Mouse (Mus musculus) embryonic facial prominence, embryonic 11.5 days (tissue): ENCODE results near the gene Cfap74. TPM values are rescaled to one million over a fixed set of nuclear protein-coding genes. Genes with fewer than 3 reads are reported as not detected.
"Not testable (repeated sequence)": the region's sequence is repeated elsewhere in the genome, so short reads cannot be mapped to it uniquely, and the experiment has no call there.

Source experiments
- ATAC-seq: fragments of 200-750 bp; cut with Nextera tagmentation; replicated peaks from 2 replicates; pipeline ENCODE4 v1.8.0; 2017; ENCODE audit warnings: low read depth; ENCODE audit not compliant: insufficient number of reproducible peaks, low FRiP score, low TSS enrichment
- DNase-seq: peaks from one replicate; pipeline ENCODE4 v3.0.0-alpha.2; 2015; ENCODE audit warnings: low spot score
- H3K27ac ChIP-seq: fragments of 300-500 bp; sonication (generic); replicated peaks from 2 replicates; pipeline ENCODE4 v1.5.1; 2014; ENCODE audit warnings: mild to moderate bottlenecking, low read depth, low read length, control low read depth
- H3K27me3 ChIP-seq: fragments of 300-500 bp; sonication (generic); 2 replicates; pipeline ENCODE4 v1.6.1; 2014; ENCODE audit warnings: mild to moderate bottlenecking, low read length, moderate library complexity, mixed read lengths; ENCODE audit not compliant: control insufficient read depth, insufficient read depth
- H3K36me3 ChIP-seq: fragments of 300-500 bp; sonication (generic); replicated peaks from 2 replicates; pipeline ENCODE4 v1.6.1; 2014; ENCODE audit warnings: low read depth, mild to moderate bottlenecking, low read length, moderate library complexity, mixed read lengths; ENCODE audit not compliant: control insufficient read depth, insufficient read depth
- H3K4me1 ChIP-seq: fragments of 300-500 bp; sonication (generic); 2 replicates; pipeline ENCODE4 v1.6.1; 2014; ENCODE audit warnings: low read length, mixed read lengths; ENCODE audit not compliant: control insufficient read depth, insufficient read depth
- H3K4me2 ChIP-seq: fragments of 300-500 bp; sonication (generic); 2 replicates; pipeline ENCODE4 v1.6.1; 2014; ENCODE audit warnings: low read depth, mild to moderate bottlenecking, control low read depth, low read length, moderate library complexity
- H3K4me3 ChIP-seq: fragments of 300-500 bp; sonication (generic); 2 replicates; pipeline ENCODE4 v1.5.1; 2014; ENCODE audit warnings: low read depth, low read length, control low read depth
- H3K9ac ChIP-seq: fragments of 300-500 bp; sonication (generic); replicated peaks from 2 replicates; pipeline ENCODE4 v1.6.1; 2014; ENCODE audit warnings: mild to moderate bottlenecking, control low read depth, low read length
- H3K9me3 ChIP-seq: fragments of 300-500 bp; sonication (generic); replicated peaks from 2 replicates; pipeline ENCODE4 v1.6.1; 2016; ENCODE audit warnings: mild to moderate bottlenecking, low read length, inconsistent platforms, mixed read lengths; ENCODE audit not compliant: control insufficient read depth
- WGBS: fragments of 180-500 bp; shearing (Covaris S2); extraction: QIAGEN DNeasy Blood & Tissue Kit; methylation state at CpG from one replicate; pipeline ENCODE4 v1.1.7; 2014; 5-methylcytosine and 5-hydroxymethylcytosine counted together
- polyA plus RNA-seq: library from polyadenylated mRNA; unstranded; fragments of >200 nt; fragmentation: Nextera tagmentation; extraction: Ambion mirVana; gene quantifications from 2 replicates; pipeline ENCODE4 v1.2.1, GENCODE M21; 2014

Gene Cfap74
- polyA plus RNA-seq, 1 experiment from 2014 or later, result 5.6 TPM

DNA sequence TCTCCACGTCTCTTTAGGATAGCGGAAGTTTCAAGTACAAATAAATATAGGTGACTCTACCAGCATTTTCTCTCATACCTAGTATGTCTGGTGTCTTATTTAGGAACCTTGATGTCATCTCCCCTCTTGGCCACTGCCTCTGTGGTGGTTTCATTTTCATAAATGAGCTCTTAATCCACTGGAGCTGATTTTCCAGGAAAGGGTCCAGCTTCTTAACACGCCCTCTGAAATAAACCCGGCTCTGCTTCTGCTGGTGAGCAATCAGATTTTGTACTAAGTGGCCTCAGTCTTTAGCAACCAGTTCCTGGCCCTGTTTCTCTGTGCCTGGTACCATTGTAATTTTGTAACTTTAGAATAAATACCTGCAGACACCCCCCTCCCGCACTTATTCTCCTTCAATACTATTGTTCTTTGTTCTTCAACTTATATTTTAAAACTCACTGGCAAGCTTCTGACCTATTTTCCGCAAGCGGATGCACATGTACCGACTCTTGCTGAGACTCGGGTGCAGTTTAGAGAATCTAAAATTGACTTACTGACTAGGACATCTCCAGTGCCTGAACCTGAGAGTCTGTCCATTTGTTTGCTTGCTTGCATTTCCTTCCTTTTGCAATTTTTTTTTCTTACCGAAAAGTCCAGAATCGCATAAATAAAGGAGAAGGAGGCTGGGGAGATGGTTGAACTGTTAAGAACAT is 4.8 kb downstream of the Cfap74 start:
- Histone ChIP-seq H3K9me3 (no peaks in the 10 kb centered on the region), H3K4me1 (no peaks in the 10 kb centered on the region), H3K4me2 (no peak overlapping the region), H3K9ac (no peak overlapping the region), H3K4me3 (no peak overlapping the region), H3K27ac (no peak overlapping the region), H3K36me3 (no peaks in the 10 kb centered on the region), H3K27me3 (no peaks in the 10 kb centered on the region)
- 91% methylated on average over 11 of the region's 11 CpGs for WGBS
- ATAC-seq, result no peak
- DNase-seq, result no peak

DNA sequence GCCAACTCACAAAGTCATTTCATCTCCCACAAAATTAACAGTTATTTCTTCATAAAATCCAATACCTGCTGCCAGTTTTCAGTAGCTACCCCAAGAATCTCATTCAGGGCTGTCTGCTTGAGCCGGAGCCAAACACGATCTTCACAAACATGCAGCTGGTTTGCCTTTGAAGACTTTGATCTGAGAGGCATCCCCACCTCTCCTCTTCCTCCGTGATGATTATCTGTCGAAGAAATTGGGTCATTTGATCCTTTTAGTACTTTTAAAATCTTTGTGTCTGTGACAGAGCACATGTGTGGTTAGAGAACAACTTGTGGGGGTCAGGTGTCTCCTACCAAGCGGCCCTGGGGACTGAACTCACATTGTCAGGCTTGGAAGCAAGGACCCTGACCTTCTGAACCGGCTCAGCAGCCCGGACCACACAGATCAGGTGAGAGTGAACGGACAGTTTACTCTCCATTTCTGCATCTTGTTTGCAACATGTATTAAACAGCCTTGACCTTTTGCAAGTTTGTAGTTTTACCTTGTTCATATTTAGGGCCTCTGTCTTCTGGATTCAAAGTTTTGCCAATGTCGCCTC is 5.8 kb downstream of the Cfap74 start:
- WGBS, result 78% methylated on average over 9 of the region's 9 CpGs
- H3K9ac ChIP-seq, result no peak overlapping the region
- H3K36me3 ChIP-seq, result no peaks in the 10 kb centered on the region
- DNase-seq, result no peak
- no peak overlapping the region for H3K27ac ChIP-seq
- H3K4me1 ChIP-seq, result no peaks in the 10 kb centered on the region
- no peaks in the 10 kb centered on the region for H3K9me3 ChIP-seq
- H3K27me3 ChIP-seq, result no peaks in the 10 kb centered on the region
- no peak overlapping the region for H3K4me3 ChIP-seq
- H3K4me2 ChIP-seq, result no peak overlapping the region
- ATAC-seq, result no peak

DNA sequence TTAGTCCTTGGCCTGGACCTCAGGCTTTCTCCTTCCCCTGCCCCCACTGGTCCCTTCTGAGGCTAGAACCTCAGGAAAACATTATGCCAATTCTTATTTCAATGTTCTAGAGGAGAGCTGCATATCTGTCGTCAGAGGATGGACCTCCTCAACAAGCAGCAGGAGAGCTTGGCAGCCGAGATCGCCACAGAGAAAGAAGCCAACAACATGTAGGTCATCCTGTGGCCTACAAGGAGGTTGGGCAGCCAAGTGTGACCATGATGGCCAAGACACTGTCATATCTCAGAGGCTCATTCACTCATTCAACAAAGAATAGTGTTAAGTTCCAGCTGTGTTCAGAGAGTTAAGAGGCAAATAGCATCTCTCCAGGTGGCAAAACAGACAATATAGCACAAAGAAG is 11.1 kb downstream of the Cfap74 start:
- no peaks in the 10 kb centered on the region for H3K4me1 ChIP-seq
- ATAC-seq (no peak), DNase-seq (no peak)
- no peak overlapping the region for H3K9ac ChIP-seq
- no peak overlapping the region for H3K27ac ChIP-seq
- H3K36me3 ChIP-seq, result no peaks in the 10 kb centered on the region
- H3K4me2 ChIP-seq, result no peak overlapping the region
- no peak overlapping the region for H3K4me3 ChIP-seq
- no peaks in the 10 kb centered on the region for H3K9me3 ChIP-seq
- WGBS, result 92% methylated on average over 3 of the region's 3 CpGs
- H3K27me3 ChIP-seq, result no peaks in the 10 kb centered on the region

DNA sequence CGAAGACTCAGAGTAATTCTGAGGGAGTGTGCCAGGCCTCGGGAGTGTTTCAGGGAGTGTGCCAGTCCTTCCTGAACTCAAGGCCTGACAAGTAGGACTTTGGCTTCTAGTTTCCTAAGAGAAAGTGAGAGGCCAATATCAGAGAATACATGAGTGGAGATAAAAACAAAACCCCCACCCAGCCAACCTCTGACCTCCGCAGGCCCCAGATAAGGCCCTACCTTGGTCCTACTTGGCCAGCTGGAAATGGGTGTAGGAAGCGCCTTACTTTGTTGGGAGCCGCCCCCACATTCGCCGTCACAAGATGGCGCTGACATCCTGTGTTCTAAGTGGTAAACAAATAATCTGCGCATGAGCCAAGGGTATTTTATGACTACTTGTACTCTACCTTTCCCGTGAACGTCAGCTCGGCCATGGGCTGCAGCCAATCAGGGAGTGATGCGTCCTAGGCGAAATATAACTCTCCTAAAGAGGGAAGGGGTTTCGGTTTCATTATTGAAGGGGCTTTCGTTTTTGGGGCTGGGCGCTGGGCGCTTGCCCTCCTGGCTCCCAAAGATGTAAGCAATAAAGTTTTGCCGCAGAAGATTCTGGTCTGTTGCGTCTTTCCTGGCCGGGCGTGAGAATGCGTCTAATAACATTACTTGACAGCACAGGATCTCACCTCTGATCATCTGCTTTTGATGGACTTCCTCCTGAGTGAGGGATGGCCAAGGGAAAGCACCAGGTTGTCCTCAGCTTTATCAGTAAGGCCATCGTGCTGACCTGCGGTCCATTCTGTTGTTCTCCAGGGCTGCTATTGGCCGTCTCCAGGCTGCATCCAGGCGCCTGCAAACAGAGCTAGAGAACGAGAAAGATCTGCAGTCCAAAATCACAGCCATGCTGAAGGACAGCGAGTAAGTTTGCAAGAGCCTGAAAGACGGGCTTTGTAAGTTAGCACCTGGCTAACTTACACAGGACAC is 12.7 kb downstream of the Cfap74 start:
- not testable (repeated sequence) for H3K9ac ChIP-seq, H3K36me3 ChIP-seq, H3K4me1 ChIP-seq, H3K27ac ChIP-seq, H3K27me3 ChIP-seq, H3K4me2 ChIP-seq, H3K4me3 ChIP-seq, H3K9me3 ChIP-seq, DNase-seq, ATAC-seq
- 84% methylated on average over 20 of the region's 30 CpGs for WGBS

DNA sequence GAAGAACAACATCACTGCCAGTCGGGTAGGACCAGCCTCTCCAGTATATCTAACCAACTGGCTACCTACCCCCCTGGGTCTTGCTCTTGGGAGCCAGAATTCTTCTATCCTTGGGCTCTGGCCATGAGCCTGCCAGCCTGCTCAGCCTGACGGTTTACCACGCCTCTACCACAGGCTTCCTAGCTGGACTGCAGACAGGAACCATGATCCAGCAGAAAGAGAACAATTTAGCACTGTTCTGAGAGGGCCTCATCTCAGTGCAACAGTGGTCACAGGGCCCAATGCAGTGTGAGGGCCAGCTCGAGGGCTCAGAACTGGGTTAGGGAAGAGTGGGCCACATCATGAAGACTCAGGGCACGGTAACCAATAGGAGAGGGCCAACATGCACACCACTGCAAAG is 15.0 kb downstream of the Cfap74 start:
- Histone ChIP-seq H3K4me1 (no peaks in the 10 kb centered on the region), H3K27ac (no peak overlapping the region), H3K36me3 (no peaks in the 10 kb centered on the region), H3K9ac (no peak overlapping the region), H3K27me3 (no peaks in the 10 kb centered on the region), H3K4me3 (no peak overlapping the region), H3K4me2 (no peak overlapping the region), H3K9me3 (no peaks in the 10 kb centered on the region)
- 86% methylated on average over 5 of the region's 5 CpGs for WGBS
- no peak for DNase-seq
- no peak for ATAC-seq

DNA sequence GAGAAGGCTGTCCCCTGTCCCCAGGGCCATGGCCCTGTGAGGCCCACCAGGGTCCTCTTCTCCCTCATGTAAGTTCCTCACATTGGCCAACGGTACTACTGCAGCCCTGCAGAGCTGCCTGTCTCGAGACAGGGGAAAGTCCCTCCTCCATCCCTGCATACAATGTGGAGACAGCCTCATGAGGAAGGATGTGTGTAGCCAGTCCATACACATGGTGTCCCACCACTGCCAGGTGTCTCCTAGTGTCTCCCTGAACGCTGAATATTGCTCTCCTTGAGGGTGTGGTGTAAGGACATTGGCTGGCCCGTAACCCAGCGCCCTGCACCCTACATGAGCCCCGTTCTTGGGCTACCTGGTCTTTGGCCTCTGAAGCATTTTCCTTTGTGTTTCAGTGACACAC is 17.3 kb downstream of the Cfap74 start:
- WGBS, result 79% methylated on average over 6 of the region's 6 CpGs
- no peaks in the 10 kb centered on the region for H3K4me1 ChIP-seq
- no peak overlapping the region for H3K4me3 ChIP-seq
- H3K27ac ChIP-seq, result no peak overlapping the region
- no peak overlapping the region for H3K9ac ChIP-seq
- no peaks in the 10 kb centered on the region for H3K27me3 ChIP-seq
- H3K9me3 ChIP-seq, result no peaks in the 10 kb centered on the region
- no peak for DNase-seq
- no peak overlapping the region for H3K4me2 ChIP-seq
- no peaks in the 10 kb centered on the region for H3K36me3 ChIP-seq
- ATAC-seq, result no peak

GRCm38 (mm10) chr4:155428442-155428841 is 19.5 kb downstream of the Cfap74 start:
- ATAC-seq (no peak), DNase-seq (no peak)
- H3K27ac ChIP-seq, result no peak overlapping the region
- H3K4me1 ChIP-seq, result no peaks in the 10 kb centered on the region
- no peaks in the 10 kb centered on the region for H3K9me3 ChIP-seq
- no peak overlapping the region for H3K4me2 ChIP-seq
- H3K9ac ChIP-seq, result no peak overlapping the region
- no peaks in the 10 kb centered on the region for H3K27me3 ChIP-seq
- H3K4me3 ChIP-seq, result no peak overlapping the region
- no peaks in the 10 kb centered on the region for H3K36me3 ChIP-seq

- no peak overlapping the region for H3K4me3 ChIP-seq
- no peak overlapping the region for H3K9ac ChIP-seq
- H3K27ac ChIP-seq, result no peak overlapping the region
- H3K4me2 ChIP-seq, result no peak overlapping the region
- H3K36me3 ChIP-seq, result no peaks in the 10 kb centered on the region
- no peak for DNase-seq
- H3K9me3 ChIP-seq, result no peaks in the 10 kb centered on the region
- no peak for ATAC-seq
- H3K4me1 ChIP-seq, result no peaks in the 10 kb centered on the region
- H3K27me3 ChIP-seq, result no peaks in the 10 kb centered on the region
- 71% methylated on average over 3 of the region's 3 CpGs for WGBS
These were observed 20.2 kb downstream of the Cfap74 start for GRCm38 (mm10) chr4:155429202-155429601.
